Mouse (Mus musculus) mouse embryonic stem cell (cell line): ENCODE results near the gene Nisch.

ENCODE experiments used
- in situ Hi-C, 2 experiments: fragments of 300-500 bp; cut with MboI; formaldehyde crosslinking; loops; 1 replicate in 1 of 2; 3 replicates in 1 of 2; pipeline ENCODE4 v1.14.3; 2019 to 2020; ENCODE audit warnings: low sequenced_read_pairs in 2 of 2, low pct_unique_long_range_greater_than_20kb in 1 of 2, mixed read lengths in 1 of 2; ENCODE audit not compliant: unreplicated experiment in 1 of 2

Gene Nisch

GRCm38 (mm10) chr14:31126826-31127225 is 89.9 kb downstream of the Nisch start:
- in situ Hi-C loops, result no loop called here

- in situ Hi-C loops, result no loop called here
These were observed 91.4 kb downstream of the Nisch start for GRCm38 (mm10) chr14:31125106-31126075.
